Mouse (Mus musculus): ENCODE measurements around the gene Nmbr. TPM values are rescaled to one million over a fixed set of nuclear protein-coding genes. Genes with fewer than 3 reads are reported as not detected.

The Nmbr gene
- polyA plus RNA-seq (2016; fragmentation: Nextera tagmentation; extraction: Ambion mirVana): 0.55 and 0.59 TPM in 2 replicates

- no peaks in the 10 kb centered on the region for H3K9me3 ChIP-seq
- peak within 1 kb of the TSS; percentile 89 for H3K27ac ChIP-seq
- H3K36me3 ChIP-seq (replicated peaks): no peaks in the 10 kb centered on the region
- H3K27me3 ChIP-seq (ENCODE audit: poor library complexity, severe bottlenecking): no peaks in the 10 kb centered on the region
- under 1% methylated on average over 50 of the region's 50 CpGs for WGBS
- peak within 1 kb of the TSS; percentile 91 for H3K4me3 ChIP-seq
- peak; percentile 94 for DNase-seq (ENCODE audit: extremely low spot score, low spot score)
- H3K4me1 ChIP-seq: peaks cover 18% of the 10 kb centered on the region
Measured at GRCm38 (mm10) chr10:14705072-14706066, at the start of gene Nmbr, which contains the start of gene Vta1. TSS of gene Nmbr (plus strand) at chr10:14705591. TSS of gene Vta1 (minus strand) at chr10:14705560.

- 85% methylated on average over 2 of the region's 2 CpGs for WGBS
- H3K27ac ChIP-seq: no peak overlapping the region
Measured at GRCm38 (mm10) chr10:14660875-14661274, 44.5 kb upstream of the Nmbr start.

GRCm38 (mm10) chr10:14666147-14666546 is 39.2 kb upstream of the Nmbr start:
- no peak for DNase-seq (ENCODE audit: extremely low spot score, low spot score)
- Histone ChIP-seq H3K4me1 (no peaks in the 10 kb centered on the region), H3K27ac (no peak overlapping the region), H3K9me3 (no peaks in the 10 kb centered on the region), H3K4me3 (no peak overlapping the region), H3K27me3 (ENCODE audit: poor library complexity, severe bottlenecking) (no peaks in the 10 kb centered on the region), H3K36me3 (replicated peaks) (peaks cover 43% of the 10 kb centered on the region)
- 95% methylated on average over 2 of the region's 2 CpGs for WGBS

More at GRCm38 (mm10) chr10:14660875-14661274, 44.5 kb upstream of the Nmbr start:
- no peaks in the 10 kb centered on the region for H3K27me3 ChIP-seq (ENCODE audit: poor library complexity, severe bottlenecking)
- peaks cover 30% of the 10 kb centered on the region for H3K36me3 ChIP-seq (replicated peaks)
- no peaks in the 10 kb centered on the region for H3K9me3 ChIP-seq
- no peaks in the 10 kb centered on the region for H3K4me1 ChIP-seq
- H3K4me3 ChIP-seq: no peak overlapping the region
- DNase-seq (ENCODE audit: extremely low spot score, low spot score): no peak

- H3K9me3 ChIP-seq: peaks cover 3% of the 10 kb centered on the region; the same call in 1 of the 2 replicates
- no peak for DNase-seq (ENCODE audit: extremely low spot score, low spot score)
- WGBS: 92% methylated on average over 1 of the region's 1 CpGs
- H3K36me3 ChIP-seq (replicated peaks): peaks cover 24% of the 10 kb centered on the region
- peaks cover 5% of the 10 kb centered on the region; the same call in 1 of the 2 replicates for H3K4me1 ChIP-seq
- H3K27me3 ChIP-seq (ENCODE audit: poor library complexity, severe bottlenecking): no peaks in the 10 kb centered on the region
- no peak overlapping the region for H3K27ac ChIP-seq
- H3K4me3 ChIP-seq: no peak overlapping the region
Measured at GRCm38 (mm10) chr10:14685663-14686062, 19.7 kb upstream of the Nmbr start.

- no peak for DNase-seq (ENCODE audit: extremely low spot score, low spot score)
- Histone ChIP-seq H3K27me3 (ENCODE audit: poor library complexity, severe bottlenecking) (no peaks in the 10 kb centered on the region), H3K27ac (no peak overlapping the region), H3K4me3 (no peak overlapping the region), H3K9me3 (peaks cover 3% of the 10 kb centered on the region; the same call in 1 of the 2 replicates), H3K36me3 (replicated peaks) (peaks cover 24% of the 10 kb centered on the region), H3K4me1 (peaks cover 6% of the 10 kb centered on the region; the same call in 1 of the 2 replicates)
- 91% methylated on average over 6 of the region's 6 CpGs for WGBS
Measured at GRCm38 (mm10) chr10:14688785-14689442, 16.5 kb upstream of the Nmbr start.

GRCm38 (mm10) chr10:14690349-14690748 is 15.0 kb upstream of the Nmbr start:
- Histone ChIP-seq H3K36me3 (replicated peaks) (peaks cover 21% of the 10 kb centered on the region), H3K4me1 (peaks cover 6% of the 10 kb centered on the region; the same call in 1 of the 2 replicates), H3K9me3 (peaks cover 3% of the 10 kb centered on the region; the same call in 1 of the 2 replicates), H3K4me3 (no peak overlapping the region), H3K27ac (no peak overlapping the region), H3K27me3 (ENCODE audit: poor library complexity, severe bottlenecking) (no peaks in the 10 kb centered on the region)
- no peak for DNase-seq (ENCODE audit: extremely low spot score, low spot score)
- WGBS: 80% methylated on average over 3 of the region's 3 CpGs

- H3K27me3 ChIP-seq (ENCODE audit: poor library complexity, severe bottlenecking): no peaks in the 10 kb centered on the region
- peak overlapping the region; percentile 91; the same call in 1 of the 2 replicates for H3K4me3 ChIP-seq
- H3K9me3 ChIP-seq: no peaks in the 10 kb centered on the region
- WGBS: 78% methylated on average over 1 of the region's 1 CpGs
- no peak overlapping the region; the same call in 1 of the 2 replicates for H3K27ac ChIP-seq
- H3K4me1 ChIP-seq: peaks cover 18% of the 10 kb centered on the region
- H3K36me3 ChIP-seq (replicated peaks): no peaks in the 10 kb centered on the region
- no peak for DNase-seq (ENCODE audit: extremely low spot score, low spot score)
Measured at GRCm38 (mm10) chr10:14703239-14703638, 2.2 kb upstream of the Nmbr start.

GRCm38 (mm10) chr10:14703830-14704420 is 1.5 kb upstream of the Nmbr start:
- Histone ChIP-seq H3K9me3 (no peaks in the 10 kb centered on the region), H3K27ac (peak overlapping the region; percentile 89; the same call in 1 of the 2 replicates), H3K4me1 (peaks cover 18% of the 10 kb centered on the region), H3K4me3 (peak overlapping the region; percentile 91), H3K36me3 (replicated peaks) (no peaks in the 10 kb centered on the region), H3K27me3 (ENCODE audit: poor library complexity, severe bottlenecking) (no peaks in the 10 kb centered on the region)
- WGBS: 55% methylated on average over 4 of the region's 4 CpGs
- no peak for DNase-seq (ENCODE audit: extremely low spot score, low spot score)

GRCm38 (mm10) chr10:14718114-14718513 is 12.7 kb downstream of the Nmbr start, which contains the start of gene Gje1:
TSS of gene Gje1 (minus strand) at chr10:14718214.
- no peak for DNase-seq (ENCODE audit: extremely low spot score, low spot score)
- no peaks in the 10 kb centered on the region for H3K36me3 ChIP-seq (replicated peaks)
- no peak within 1 kb of the TSS for H3K27ac ChIP-seq
- H3K27me3 ChIP-seq (ENCODE audit: poor library complexity, severe bottlenecking): no peaks in the 10 kb centered on the region
- 53% methylated on average over 3 of the region's 3 CpGs for WGBS
- no peak within 1 kb of the TSS for H3K4me3 ChIP-seq
- H3K4me1 ChIP-seq: no peaks in the 10 kb centered on the region
- no peaks in the 10 kb centered on the region for H3K9me3 ChIP-seq

- no peak overlapping the region for H3K4me3 ChIP-seq
- no peaks in the 10 kb centered on the region for H3K27me3 ChIP-seq (ENCODE audit: poor library complexity, severe bottlenecking)
- H3K9me3 ChIP-seq: no peaks in the 10 kb centered on the region
- no peak for DNase-seq (ENCODE audit: extremely low spot score, low spot score)
- no peak overlapping the region for H3K27ac ChIP-seq
- H3K4me1 ChIP-seq: no peaks in the 10 kb centered on the region
- 78% methylated on average over 9 of the region's 9 CpGs for WGBS
- no peaks in the 10 kb centered on the region for H3K36me3 ChIP-seq (replicated peaks)
Measured at GRCm38 (mm10) chr10:14725671-14726070, 20.3 kb downstream of the Nmbr start.

- Histone ChIP-seq H3K27ac (no peak overlapping the region), H3K9me3 (no peaks in the 10 kb centered on the region), H3K4me1 (no peaks in the 10 kb centered on the region), H3K4me3 (no peak overlapping the region), H3K36me3 (replicated peaks) (no peaks in the 10 kb centered on the region), H3K27me3 (ENCODE audit: poor library complexity, severe bottlenecking) (no peaks in the 10 kb centered on the region)
- WGBS: 9% methylated on average over 2 of the region's 2 CpGs
- no peak for DNase-seq (ENCODE audit: extremely low spot score, low spot score)
Measured at GRCm38 (mm10) chr10:14734285-14734684, 28.9 kb downstream of the Nmbr start.
